Mouse (Mus musculus) heart, embryonic 16.5 days (tissue): Measurements from ENCODE around the gene Acsl1. TPM values are rescaled to one million over a fixed set of nuclear protein-coding genes. Genes with fewer than 3 reads are reported as not detected.

Experiments
- ATAC-seq: fragments of 200-750 bp; cut with Nextera tagmentation; replicated peaks from 2 replicates; pipeline ENCODE4 v1.8.0; 2017; ENCODE audit warnings: moderate number of reproducible peaks; ENCODE audit not compliant: insufficient read depth, low FRiP score; ENCODE audit errors: extremely low read depth
- H3K27ac ChIP-seq: fragments of 300-500 bp; sonication (generic); 2 replicates; pipeline ENCODE4 v1.5.1; 2014; ENCODE audit warnings: mild to moderate bottlenecking, low read length, control low read depth, moderate library complexity
- H3K27me3 ChIP-seq: fragments of 300-500 bp; sonication (generic); 2 replicates; pipeline ENCODE4 v1.6.1; 2014; ENCODE audit warnings: low read length, mixed read lengths; ENCODE audit not compliant: control insufficient read depth, insufficient read depth
- H3K36me3 ChIP-seq: fragments of 300-500 bp; sonication (generic); 2 replicates; pipeline ENCODE4 v1.6.1; 2014; ENCODE audit not compliant: control insufficient read depth, insufficient read depth
- H3K4me1 ChIP-seq: fragments of 300-500 bp; sonication (generic); 2 replicates; pipeline ENCODE4 v1.6.1; 2014; ENCODE audit warnings: low read length, mixed read lengths; ENCODE audit not compliant: control insufficient read depth, insufficient read depth
- H3K4me2 ChIP-seq: fragments of 300-500 bp; sonication (generic); 2 replicates; pipeline ENCODE4 v1.6.1; 2014; ENCODE audit warnings: low read depth, mild to moderate bottlenecking, control low read depth, low read length
- H3K4me3 ChIP-seq: fragments of 300-500 bp; sonication (generic); 2 replicates; pipeline ENCODE4 v1.5.1; 2014; ENCODE audit warnings: mild to moderate bottlenecking, control low read depth, low read length
- H3K9ac ChIP-seq: fragments of 300-500 bp; sonication (generic); 2 replicates; pipeline ENCODE4 v1.6.1; 2014; ENCODE audit warnings: low read length, control low read depth
- H3K9me3 ChIP-seq: fragments of 300-500 bp; sonication (generic); replicated peaks from 2 replicates; pipeline ENCODE4 v1.6.1; 2016; ENCODE audit warnings: low read length; ENCODE audit not compliant: control insufficient read depth
- WGBS: fragments of 180-500 bp; shearing (Covaris S2); extraction: QIAGEN DNeasy Blood & Tissue Kit; methylation state at CpG from one replicate; pipeline ENCODE4 v1.1.7; 2014; 5-methylcytosine and 5-hydroxymethylcytosine counted together
- polyA plus RNA-seq: library from polyadenylated mRNA; unstranded; fragments of >200 nt; fragmentation: Nextera tagmentation; extraction: Ambion mirVana; gene quantifications from 2 replicates; pipeline ENCODE4 v1.2.1, GENCODE M21; 2015

Acsl1 gene
- polyA plus RNA-seq, 1 experiment from 2014 or later = 88.1 TPM

- H3K36me3 ChIP-seq = no peaks in the 10 kb centered on the region
- H3K9me3 ChIP-seq = no peaks in the 10 kb centered on the region
- H3K4me2 ChIP-seq = peak overlapping the region; percentile 33
- ATAC-seq = no peak
- no peak overlapping the region for H3K9ac ChIP-seq
- peaks cover 3% of the 10 kb centered on the region; the same call in 1 of the 2 replicates for H3K4me1 ChIP-seq
- H3K27ac ChIP-seq = no peak overlapping the region
- WGBS = 15% methylated on average over 12 of the region's 12 CpGs
- H3K27me3 ChIP-seq = no peaks in the 10 kb centered on the region
- no peak overlapping the region for H3K4me3 ChIP-seq
Measured at GRCm38 (mm10) chr8:46445964-46446915, 24.6 kb upstream of the Acsl1 start.

GRCm38 (mm10) chr8:46447334-46447733 is 23.5 kb upstream of the Acsl1 start:
- WGBS = 86% methylated on average over 6 of the region's 6 CpGs
- H3K36me3 ChIP-seq = no peaks in the 10 kb centered on the region
- H3K4me1 ChIP-seq = peaks cover 3% of the 10 kb centered on the region; the same call in 1 of the 2 replicates
- H3K9ac ChIP-seq = no peak overlapping the region
- no peak overlapping the region for H3K4me2 ChIP-seq
- no peaks in the 10 kb centered on the region for H3K27me3 ChIP-seq
- H3K27ac ChIP-seq = no peak overlapping the region
- no peak for ATAC-seq
- no peaks in the 10 kb centered on the region for H3K9me3 ChIP-seq
- no peak overlapping the region for H3K4me3 ChIP-seq

- no peak for ATAC-seq
- Histone ChIP-seq H3K9ac (no peak overlapping the region), H3K4me3 (no peak overlapping the region), H3K4me1 (peaks cover 3% of the 10 kb centered on the region; the same call in 1 of the 2 replicates), H3K27me3 (no peaks in the 10 kb centered on the region), H3K9me3 (peaks cover under 1% of the 10 kb centered on the region; the same call in 1 of the 2 replicates), H3K36me3 (no peaks in the 10 kb centered on the region), H3K27ac (no peak overlapping the region), H3K4me2 (no peak overlapping the region)
- 79% methylated on average over 5 of the region's 5 CpGs for WGBS
Measured at GRCm38 (mm10) chr8:46448606-46449005, 22.2 kb upstream of the Acsl1 start.

GRCm38 (mm10) chr8:46449063-46449462 is 21.8 kb upstream of the Acsl1 start:
- no peak for ATAC-seq
- Histone ChIP-seq H3K4me3 (no peak overlapping the region), H3K9me3 (peaks cover 6% of the 10 kb centered on the region), H3K27ac (no peak overlapping the region), H3K36me3 (no peaks in the 10 kb centered on the region), H3K27me3 (no peaks in the 10 kb centered on the region), H3K4me2 (no peak overlapping the region), H3K9ac (no peak overlapping the region), H3K4me1 (peaks cover 3% of the 10 kb centered on the region; the same call in 1 of the 2 replicates)
- WGBS = 82% methylated on average over 4 of the region's 4 CpGs

GRCm38 (mm10) chr8:46449723-46450251 is 21.1 kb upstream of the Acsl1 start:
- Histone ChIP-seq H3K27me3 (no peaks in the 10 kb centered on the region), H3K9ac (no peak overlapping the region), H3K9me3 (peaks cover 11% of the 10 kb centered on the region), H3K27ac (no peak overlapping the region), H3K4me1 (peaks cover 3% of the 10 kb centered on the region; the same call in 1 of the 2 replicates), H3K36me3 (no peaks in the 10 kb centered on the region), H3K4me3 (no peak overlapping the region), H3K4me2 (no peak overlapping the region)
- ATAC-seq = no peak
- 47% methylated on average over 8 of the region's 8 CpGs for WGBS

GRCm38 (mm10) chr8:46458215-46458811 is 12.5 kb upstream of the Acsl1 start:
- no peak overlapping the region for H3K9ac ChIP-seq
- 50% methylated on average over 6 of the region's 6 CpGs for WGBS
- no peak for ATAC-seq

GRCm38 (mm10) chr8:46468400-46468799 is 2.4 kb upstream of the Acsl1 start:
- Histone ChIP-seq H3K4me1 (peaks cover 12% of the 10 kb centered on the region), H3K27ac (no peak overlapping the region)
- 73% methylated on average over 2 of the region's 2 CpGs for WGBS

More at GRCm38 (mm10) chr8:46458215-46458811, 12.5 kb upstream of the Acsl1 start:
- no peak overlapping the region for H3K27ac ChIP-seq
- no peaks in the 10 kb centered on the region for H3K4me1 ChIP-seq
- H3K36me3 ChIP-seq = no peaks in the 10 kb centered on the region
- H3K4me2 ChIP-seq = no peak overlapping the region
- peaks cover 11% of the 10 kb centered on the region for H3K9me3 ChIP-seq
- no peak overlapping the region for H3K4me3 ChIP-seq
- H3K27me3 ChIP-seq = no peaks in the 10 kb centered on the region

GRCm38 (mm10) chr8:46469071-46469769 is 1.6 kb upstream of the Acsl1 start:
- 91% methylated on average over 8 of the region's 8 CpGs for WGBS
- Histone ChIP-seq H3K9me3 (no peaks in the 10 kb centered on the region), H3K4me2 (no peak overlapping the region), H3K4me3 (no peak overlapping the region), H3K36me3 (no peaks in the 10 kb centered on the region), H3K27me3 (no peaks in the 10 kb centered on the region), H3K9ac (no peak overlapping the region), H3K4me1 (peaks cover 12% of the 10 kb centered on the region), H3K27ac (no peak overlapping the region)
- ATAC-seq = no peak

More at GRCm38 (mm10) chr8:46468400-46468799, 2.4 kb upstream of the Acsl1 start:
- Histone ChIP-seq H3K27me3 (no peaks in the 10 kb centered on the region), H3K9ac (no peak overlapping the region), H3K36me3 (no peaks in the 10 kb centered on the region), H3K4me3 (no peak overlapping the region), H3K9me3 (no peaks in the 10 kb centered on the region), H3K4me2 (no peak overlapping the region)
- no peak for ATAC-seq
